Mouse (Mus musculus) common myeloid progenitor, adult 5-6 weeks (primary cell): Measurements from ENCODE around the gene Srrm2. TPM values are rescaled to one million over a fixed set of nuclear protein-coding genes. Genes with fewer than 3 reads are reported as not detected.

ENCODE experiments used
- ATAC-seq: replicated peaks from 2 replicates; pipeline ENCODE4 v1.8.0; 2016; ENCODE audit warnings: low read depth, mild to moderate bottlenecking, moderate TSS enrichment, inconsistent platforms; ENCODE audit not compliant: poor library complexity, severe bottlenecking
- total RNA-seq: library from RNA; stranded (forward); fragments of 200-1000, 187-1606 nt; gene quantifications from 2 replicates; pipeline ENCODE4 v1.2.3, GENCODE M21; 2017

The Srrm2 gene
- 234 and 239 TPM in 2 replicates for total RNA-seq

DNA sequence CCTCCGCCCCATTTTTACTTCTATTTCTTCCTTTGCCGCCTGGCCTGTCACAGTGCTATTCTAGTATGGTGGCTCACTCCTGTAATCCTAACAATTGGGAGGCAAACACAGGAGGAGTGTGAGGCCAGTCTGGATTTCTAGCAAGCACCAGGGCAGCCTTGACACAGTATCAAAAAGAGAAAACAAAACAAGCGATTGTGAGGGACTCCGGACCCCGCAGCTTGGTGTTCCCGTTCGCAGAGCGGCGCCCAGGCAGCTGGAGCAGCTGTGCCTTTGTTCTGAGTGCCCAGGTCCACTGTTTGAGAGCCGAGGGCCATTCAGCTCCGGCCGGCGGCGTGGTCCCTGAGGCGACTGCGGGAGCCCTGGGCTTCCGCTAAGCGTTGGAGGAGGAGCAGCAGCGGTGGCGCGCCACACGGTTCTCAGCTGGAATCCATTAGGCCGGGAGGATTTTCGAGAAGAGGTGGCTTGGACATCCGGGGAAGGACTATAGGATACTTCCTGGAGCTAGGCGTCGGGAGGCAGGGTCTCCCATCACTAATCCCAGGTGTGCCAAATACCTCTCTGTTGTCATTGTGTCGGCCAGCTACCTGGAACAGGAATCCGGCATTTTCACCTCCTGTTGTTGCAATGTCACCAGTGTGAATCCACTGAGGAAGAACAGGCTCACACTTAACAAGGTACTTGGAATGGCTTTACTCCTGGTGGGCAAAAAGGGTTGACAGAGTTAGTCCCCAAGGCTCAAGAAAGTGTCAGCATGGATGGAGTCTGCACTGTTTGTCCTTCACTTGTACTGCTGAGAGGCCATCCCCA, at the start of gene Srrm2:
TSS of gene Srrm2 (plus strand) at position 264 of the 810 bp plus-strand sequence.
- peak; percentile 72 for ATAC-seq

DNA sequence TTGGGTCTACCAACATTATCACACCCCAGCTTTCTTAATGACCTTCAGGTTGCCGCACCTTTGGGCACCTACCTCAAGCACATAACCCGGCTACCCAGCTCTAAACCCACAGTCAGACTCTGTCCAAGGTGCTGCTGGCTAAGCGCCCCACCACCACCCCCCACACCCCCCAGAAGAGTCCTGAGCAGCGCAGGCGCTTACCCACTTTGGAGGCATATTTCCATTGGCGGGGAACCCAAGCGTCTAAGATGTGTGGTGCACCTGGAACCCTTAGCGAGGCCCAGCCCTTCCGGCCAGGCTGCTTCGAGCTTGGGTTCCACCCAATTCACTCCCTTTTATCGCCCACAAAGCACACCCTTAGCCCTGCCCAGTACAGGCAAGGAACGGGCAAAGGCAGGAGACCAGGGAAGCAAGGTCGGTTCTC, 49.7 kb upstream of the Srrm2 start, which contains the start of gene Paqr4:
TSS of gene Paqr4 (minus strand) at position 270 of the 424 bp plus-strand sequence.
- ATAC-seq: peak; percentile 45

DNA sequence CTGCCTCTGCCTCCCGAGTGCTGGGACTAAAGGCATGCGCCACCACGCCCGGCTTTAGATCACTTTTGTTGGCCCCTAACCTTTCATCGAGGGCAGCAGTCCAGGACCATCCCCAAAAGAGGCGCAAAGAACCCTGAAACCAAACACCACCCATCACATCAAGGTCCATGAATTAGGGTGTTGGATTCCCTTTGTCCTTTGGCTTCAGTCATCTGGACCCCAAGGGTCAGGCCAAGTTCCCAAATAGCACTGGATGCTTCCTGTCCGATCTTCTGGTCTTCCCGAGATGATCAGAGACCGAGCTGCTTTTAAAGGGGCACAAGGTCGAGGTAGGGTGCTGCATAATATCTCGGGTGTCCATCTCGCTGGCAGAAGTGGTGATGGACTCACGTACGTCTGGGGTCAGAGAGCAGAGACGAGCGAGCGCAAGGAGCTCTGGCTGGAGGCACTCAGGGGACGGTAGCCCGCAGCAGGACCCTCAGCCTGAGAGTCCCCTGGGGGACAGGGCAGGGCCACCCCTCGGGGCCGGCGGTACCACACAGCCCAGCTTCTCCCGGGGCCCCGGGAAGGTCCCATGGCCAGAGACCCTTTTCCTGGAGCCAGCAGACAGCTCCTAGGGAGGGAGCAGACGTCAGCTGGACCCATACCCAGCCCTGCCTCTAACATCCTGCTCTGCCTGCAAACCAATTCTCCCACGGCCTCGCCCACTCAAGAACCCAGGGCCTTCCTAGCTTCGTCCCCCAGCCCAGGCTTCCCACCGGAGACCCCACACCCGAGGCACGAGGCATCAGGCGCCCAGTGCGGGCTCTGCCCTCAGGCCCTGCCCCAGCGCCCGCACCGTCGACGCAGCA, 48.7 kb upstream of the Srrm2 start:
- no peak for ATAC-seq

DNA sequence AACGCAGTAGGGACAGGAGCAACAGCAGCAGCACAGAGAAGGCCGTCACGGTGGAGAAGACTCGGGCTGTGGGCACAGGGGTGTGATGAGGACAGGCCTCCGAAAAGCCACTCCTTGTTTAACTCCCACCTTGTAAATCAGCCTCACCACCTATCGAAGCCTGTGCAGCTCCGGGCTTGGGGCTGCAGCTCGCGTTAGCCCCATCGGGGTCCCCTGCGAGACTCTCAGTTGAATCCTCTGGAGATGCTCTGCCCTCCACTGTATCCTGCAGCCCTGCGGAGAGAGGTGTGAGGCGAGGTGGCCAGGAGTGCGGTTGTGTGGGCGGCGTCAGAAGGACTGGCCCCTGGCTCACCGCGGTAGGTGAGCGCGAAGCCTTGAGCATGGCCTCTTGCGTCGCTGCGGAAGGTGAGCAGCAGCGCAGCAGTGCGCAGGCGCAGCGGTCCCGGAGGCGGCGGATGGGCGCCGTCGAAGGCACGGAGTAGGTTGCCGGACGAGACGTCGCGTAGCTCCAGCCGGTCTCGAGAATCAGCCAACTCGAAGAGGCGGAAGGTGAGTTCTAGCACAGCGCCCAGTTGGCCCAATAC, 48.0 kb upstream of the Srrm2 start:
- ATAC-seq: no peak

DNA sequence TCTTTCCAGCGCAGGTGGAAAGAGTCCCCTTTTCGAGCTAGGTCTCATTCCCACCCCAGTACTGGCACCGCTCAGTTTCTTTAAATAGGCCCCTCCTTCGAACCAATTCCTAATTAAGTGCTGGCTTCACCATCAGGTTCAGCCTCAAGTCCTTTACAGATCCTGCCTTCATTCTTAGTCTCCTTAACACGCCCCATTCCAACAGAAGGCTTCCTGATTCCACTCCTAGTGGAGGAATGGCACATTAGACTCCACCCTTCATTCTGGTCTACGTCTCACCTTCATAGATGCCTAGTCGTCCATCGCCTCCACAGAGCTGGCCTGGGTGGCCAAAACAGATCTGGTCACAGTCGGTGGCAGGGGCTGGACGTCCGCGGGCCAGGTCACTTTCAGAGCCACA, 47.4 kb upstream of the Srrm2 start:
- no peak for ATAC-seq

DNA sequence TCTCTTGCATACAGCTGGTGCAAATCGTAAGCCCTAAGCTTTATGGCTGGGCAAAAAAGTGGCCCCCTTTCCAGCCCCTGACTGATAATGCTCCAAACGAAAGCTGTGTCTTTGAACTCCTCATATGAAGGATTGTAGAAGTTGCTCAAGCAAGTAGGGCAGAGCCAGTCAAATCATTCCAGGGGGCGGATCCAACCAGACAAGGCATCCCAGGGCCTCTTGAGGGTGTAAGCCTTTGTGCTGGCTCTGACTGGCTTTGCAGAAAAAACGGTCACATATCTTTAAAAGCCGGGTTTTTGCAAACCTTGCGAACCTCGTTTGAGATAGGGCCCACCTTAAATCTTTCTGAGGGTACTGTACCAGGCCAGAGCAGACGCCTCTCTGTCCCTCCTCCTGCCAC, 46.3 kb upstream of the Srrm2 start:
- ATAC-seq: no peak

DNA sequence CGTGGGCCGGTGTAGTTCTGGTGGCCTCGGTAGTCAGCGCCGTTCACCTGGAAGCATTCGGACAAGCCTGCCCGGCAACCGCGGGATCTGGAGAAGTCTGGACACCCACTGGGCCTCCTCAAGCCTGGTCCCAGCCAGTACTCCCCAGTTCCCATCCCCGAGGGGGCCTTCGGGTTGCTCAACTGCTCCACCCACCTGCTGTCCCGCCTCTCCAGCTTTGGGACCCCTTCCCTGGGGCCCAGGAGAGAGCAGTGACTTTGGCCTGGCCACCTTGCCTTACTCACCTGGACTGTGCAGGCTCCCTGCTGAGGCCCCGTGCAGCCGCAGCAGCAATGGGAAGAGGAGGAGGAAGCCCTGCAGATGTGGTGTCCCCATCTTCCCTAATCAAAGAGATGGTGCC, 45.7 kb upstream of the Srrm2 start:
- no peak for ATAC-seq

DNA sequence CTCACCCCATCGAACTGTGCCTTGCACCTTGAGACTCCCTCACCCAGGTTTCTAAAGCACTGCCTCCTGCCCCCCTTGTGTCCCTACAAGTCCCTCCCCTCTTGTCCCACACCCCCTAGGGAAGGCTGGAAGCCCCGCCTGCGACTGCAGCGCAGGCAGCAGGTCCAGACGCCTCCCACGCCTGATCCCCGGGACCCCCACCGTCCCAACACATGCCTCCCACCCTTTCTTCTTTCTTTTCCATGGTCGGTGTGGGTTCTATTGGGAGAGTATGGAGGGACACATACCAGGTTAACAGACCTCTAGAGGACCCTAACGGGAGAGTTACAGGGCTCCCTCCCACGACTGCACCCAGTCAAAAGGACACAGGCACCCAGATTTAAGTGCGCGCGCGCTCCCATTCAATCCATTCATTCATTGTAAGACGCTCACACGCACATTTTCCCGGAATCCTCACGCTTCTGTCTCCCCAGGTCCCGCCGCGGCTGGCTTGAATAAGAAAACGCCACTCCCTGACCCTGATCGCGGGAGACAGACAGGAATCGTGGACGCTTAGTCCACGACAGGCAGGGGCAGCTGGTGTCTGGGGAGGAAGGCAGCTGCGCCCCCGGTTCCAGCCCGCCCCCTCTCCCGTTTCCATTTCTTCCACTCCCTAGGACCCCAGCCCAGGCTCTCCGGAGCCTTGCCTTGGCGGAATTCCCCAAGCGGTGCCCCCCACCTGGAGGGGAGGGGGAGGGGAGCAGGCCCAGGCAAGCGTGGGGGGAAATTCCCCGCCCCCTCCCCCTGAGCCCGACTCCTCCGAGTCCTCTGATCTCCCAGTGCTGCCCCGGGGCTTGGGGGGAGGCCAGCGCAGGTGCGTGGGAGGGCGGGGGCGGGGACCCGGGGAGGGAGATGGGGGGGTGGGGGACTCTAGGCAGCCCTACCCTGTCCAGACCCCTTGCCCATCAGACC, 44.8 kb upstream of the Srrm2 start, which contains the start of gene Kremen2:
TSS of gene Kremen2 (minus strand) at position 533 of the 951 bp plus-strand sequence.
- ATAC-seq: no peak

DNA sequence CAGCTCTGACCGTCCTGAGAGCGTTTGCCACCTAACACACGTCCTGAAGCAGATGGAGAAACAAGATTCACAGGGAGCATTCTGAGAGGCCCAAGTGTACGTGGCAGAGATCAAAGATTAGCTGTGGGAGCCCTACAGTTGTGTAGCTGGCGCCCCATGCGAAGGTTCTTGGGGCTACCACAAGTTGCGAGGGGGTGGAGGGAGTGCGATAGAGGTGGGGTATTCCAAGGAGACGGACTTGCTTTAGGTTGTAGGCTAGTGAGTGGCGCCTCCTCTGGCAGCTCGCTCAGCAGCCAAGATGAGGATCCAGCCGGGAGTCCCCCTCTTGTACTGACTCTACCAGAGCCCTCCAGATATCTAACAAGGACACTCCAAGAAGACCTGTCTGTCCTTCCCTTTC, 44.0 kb upstream of the Srrm2 start:
- ATAC-seq: 0 out of 2 replicates have a peak, but pooled peaks have one; percentile 7

DNA sequence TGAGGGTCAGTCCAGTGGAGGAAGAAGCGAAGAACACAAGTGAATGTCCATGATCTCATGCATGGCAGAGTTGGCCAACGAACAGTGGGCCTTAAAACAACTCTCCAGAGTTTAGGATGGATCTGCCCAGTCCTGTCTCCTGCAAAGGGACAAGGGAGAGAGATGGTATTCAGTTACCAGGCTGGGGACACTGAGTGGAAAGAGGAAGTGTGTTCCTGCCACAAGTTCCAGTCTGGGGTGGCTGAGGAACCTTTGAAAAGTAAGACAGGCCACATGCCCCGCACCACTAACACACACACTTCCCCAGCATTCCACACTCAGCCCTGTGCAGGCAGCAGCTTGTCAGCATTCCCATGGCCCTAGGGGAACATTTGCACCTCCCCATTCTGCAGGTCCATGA, 43.6 kb upstream of the Srrm2 start:
- ATAC-seq: peak; percentile 40

DNA sequence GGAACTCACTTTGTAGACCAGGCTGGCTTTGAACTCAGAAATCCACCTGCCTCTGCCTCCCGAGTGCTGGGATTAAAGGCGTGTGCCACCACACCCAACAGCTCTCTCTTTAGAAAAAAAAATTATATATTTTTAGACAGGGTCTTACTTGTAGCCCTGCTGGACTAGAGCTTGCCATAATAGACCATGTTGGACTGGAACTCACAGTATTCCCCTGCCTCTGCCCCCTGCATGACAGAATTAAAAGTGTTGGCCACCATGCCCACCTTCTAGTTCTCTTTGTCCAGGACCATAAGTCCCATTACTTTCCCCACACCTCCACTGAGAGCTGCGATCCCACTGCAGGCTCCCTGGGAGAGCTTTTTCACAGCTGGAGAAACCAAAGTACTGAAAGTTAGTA, 42.9 kb upstream of the Srrm2 start:
- ATAC-seq: no peak

DNA sequence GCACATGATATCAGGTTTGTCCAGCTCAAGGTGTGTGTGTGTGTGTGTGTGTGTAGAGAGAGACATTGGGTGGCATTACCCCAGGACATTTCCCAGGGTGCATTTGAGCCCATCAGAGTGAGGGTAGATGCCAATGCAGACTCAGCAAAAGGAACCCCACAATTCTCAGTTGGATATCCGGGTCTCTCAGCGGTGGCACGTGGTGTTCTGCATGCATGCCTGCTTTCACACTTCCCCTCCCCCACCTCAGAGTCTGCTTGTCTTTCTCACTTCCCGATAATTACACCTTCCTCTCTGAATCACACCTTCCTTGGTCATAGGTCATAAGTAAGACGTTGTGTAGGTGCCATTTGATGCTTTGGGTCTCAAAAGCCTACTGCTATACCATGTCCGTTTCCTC, 42.3 kb upstream of the Srrm2 start:
- no peak for ATAC-seq

DNA sequence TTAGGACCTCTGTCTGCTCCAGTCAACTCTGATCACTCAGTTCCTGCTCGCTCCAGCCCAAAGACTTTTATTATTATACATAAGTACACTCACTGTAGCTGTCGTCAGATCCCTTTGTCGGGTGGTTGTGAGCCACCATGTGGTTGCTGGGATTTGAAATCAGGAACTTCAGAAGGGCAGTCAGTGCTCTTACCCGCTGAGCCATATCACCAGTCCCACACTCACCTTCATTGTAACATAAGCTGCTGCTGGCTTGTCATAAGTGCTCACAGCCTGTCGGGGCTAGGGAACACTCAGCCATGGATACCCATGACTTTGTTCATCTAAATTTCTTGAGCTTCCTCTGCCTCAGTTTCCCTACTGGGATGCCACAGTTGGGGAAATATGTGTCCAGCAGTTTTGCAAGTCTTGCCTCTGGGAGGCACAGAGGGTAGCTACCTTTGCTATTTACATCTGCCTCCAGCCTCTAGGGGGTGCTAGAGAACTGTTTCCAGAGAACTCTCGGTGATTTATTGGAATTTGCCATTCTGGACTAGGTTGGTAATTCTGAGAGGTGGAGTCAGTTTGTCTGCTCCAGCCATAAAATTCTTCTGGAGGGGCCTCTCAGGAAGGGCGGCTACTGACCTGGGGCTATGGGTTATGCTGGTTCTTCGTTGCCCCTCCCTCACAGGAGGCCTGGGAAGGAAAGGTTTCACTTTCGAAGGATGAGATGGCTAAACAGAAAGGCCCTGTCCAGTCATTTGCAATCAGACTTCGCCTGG, 41.5 kb upstream of the Srrm2 start:
- ATAC-seq: peak; percentile 64

DNA sequence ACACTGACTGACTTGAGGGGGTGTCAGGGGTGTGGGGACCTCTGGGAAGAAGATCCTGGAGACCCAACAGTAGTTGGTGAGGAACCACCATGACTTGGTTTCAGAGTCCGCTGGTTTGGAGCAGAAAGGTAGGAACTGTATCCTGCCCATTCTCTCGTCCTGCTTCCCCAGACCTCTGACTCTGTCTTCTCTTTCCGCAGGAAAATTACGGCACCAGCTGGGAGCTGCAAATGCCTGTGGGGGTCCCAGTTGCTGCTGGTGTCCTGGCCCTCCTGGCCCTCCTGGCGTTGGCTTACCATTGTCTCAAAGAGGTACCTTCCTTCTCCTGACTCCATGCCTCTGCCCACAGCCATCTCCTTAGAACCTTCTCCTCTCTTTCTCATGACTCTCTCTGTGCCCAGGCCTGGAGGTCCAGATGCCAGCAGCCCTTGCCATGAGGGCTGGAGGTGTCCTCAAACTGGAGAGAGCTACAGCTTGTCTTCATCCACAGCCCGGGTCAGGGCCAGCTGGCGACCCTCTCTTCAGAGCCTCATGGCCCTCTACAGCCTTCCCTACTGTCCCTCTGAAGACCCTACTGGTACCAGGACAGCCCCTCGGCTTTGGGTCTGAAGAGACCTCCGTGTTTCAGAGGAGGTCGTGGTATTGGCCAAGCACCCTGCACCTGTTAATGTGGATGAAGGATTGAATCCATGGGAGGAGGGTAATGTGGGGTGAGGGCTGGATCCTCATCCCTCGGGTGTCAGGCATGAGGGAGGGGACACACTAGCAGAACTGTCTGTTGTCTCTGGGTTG, 40.7 kb upstream of the Srrm2 start:
- no peak for ATAC-seq

DNA sequence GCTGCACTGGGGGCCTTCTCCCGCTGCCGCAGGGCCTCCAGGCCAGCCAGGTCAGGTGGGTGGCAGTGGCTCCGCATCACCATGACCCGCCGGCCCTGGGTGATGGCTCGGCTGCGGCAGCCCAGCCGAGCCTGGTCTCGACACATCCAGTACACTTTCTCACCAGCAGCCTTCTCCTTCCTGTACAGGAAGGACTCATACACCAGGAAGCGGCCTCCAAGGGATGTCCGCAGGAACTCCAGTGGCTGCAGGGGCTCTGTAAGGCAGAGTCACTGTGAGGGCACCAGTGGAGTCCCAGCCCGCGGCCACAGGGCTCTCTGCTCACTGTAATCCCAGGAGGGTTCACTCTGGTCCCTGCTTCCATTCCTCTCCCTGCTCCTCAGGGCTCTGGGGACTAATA, 34.6 kb upstream of the Srrm2 start:
- no peak for ATAC-seq

DNA sequence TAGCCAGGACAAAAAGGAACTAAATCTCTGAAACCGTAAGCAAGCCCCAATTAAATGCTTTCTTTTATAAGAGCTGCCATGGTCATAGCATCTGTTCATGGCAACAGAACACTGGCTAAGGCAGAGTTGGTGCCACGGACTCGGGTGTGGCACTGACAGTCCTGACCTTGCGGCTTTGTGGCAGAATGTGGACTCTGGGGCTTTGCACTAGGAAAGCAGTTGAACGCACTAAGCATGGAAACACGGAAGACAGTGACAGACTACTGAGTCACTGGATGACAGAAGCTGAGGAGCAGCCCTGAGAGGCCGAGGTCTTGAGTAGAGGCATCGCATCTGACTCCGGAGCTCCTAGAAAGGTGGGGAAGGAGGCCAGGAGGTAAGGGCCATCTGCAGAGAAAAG, 32.8 kb upstream of the Srrm2 start:
- ATAC-seq: no peak

DNA sequence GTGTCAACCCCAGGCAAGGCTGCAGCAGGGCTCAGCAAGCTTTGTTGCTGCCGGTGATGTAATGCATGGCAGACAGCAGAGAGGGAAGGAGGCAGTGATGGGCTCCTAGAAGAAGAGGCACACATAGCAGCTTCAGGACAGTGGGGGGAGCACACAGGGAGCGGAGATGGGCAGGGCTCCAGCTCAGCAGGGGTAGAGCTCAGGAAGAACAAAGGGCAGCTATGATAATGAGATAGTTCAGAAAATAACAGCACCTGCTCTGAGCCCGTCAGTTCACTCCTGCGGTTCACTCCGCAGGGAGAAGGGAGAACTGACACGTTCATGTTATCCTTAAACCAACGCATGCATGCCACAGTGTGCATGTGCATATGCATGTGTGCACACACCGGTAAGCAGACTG, 31.5 kb upstream of the Srrm2 start:
- no peak for ATAC-seq

DNA sequence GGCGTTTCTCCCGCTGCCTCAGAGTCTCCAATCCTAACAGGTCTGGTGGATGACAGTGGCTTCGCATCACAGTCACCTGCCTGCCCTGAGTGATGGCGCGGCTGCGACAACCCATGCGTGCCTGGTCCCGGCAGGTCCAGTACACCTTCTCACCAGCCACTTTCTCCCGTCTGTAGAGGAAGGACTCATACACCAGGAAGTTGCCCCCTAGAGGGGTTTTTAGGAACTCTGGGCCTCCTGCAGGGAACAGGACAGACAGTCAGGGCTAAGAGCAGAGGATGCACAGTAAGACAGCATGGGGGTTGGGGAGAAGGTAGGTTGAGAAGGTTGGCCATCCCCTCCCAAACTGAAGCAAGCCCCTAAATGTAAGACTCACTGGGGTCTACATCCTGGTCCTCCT, 30.1 kb upstream of the Srrm2 start:
- no peak for ATAC-seq
